7 mouse cellular contexts compared by ENCODE assay signal in genomic region chr11:107473137-107473820, GRCm38 (mm10). TPM values are rescaled to one million over a fixed set of nuclear protein-coding genes. Genes with fewer than 3 reads are reported as not detected.
DNase-seq lines count a peak whose midpoint lies in the region; ATAC-seq and TF ChIP-seq lines count a peak whose summit lies in the region.

No protein-coding gene starts in this region.

- WGBS in kidney, adult 2 months, result 23% methylated on average over 8 of the region's 8 CpGs
- WGBS in liver, embryonic 12.5 days (ENCODE audit: insufficient replicate concordance), result 16% methylated on average over 8 of the region's 8 CpGs

- no peak for TF ChIP-seq POLR2A in kidney, adult 2 months (IDR thresholded peaks at IDR 0.05; ENCODE audit: low read depth, low read length)

- peak; percentile 57 to 62 for DNase-seq in right cerebral cortex, adult 2 months (ENCODE audit: low spot score in 2 of 2)
- no peak for DNase-seq in right cerebral cortex, postnatal 25 days
- DNase-seq in embryo, embryonic 11.5 days (ENCODE audit: low read depth, low spot score), result peak; percentile 77
- peak; percentile 83 for DNase-seq in kidney, adult 2 months
- DNase-seq in skeletal muscle tissue, adult 2 months (ENCODE audit: low read depth, low spot score), result peak; percentile 80

- H3K27ac ChIP-seq in kidney, adult 2 months (ENCODE audit: insufficient read depth, low read depth, low read length), result no peak overlapping the region
- no peak overlapping the region for H3K27ac ChIP-seq in liver, embryonic 12.5 days

- no peak overlapping the region for H3K9ac ChIP-seq in liver, embryonic 12.5 days

- H3K4me3 ChIP-seq in kidney, adult 2 months (ENCODE audit: insufficient read depth, low read depth, low read length), result no peak overlapping the region
- H3K4me3 ChIP-seq in liver, embryonic 12.5 days, result no peak overlapping the region

- no peaks in the 10 kb centered on the region for H3K9me3 ChIP-seq in liver, embryonic 12.5 days (replicated peaks)

- ATAC-seq in activated CD4-positive, CD25-positive, alpha-beta regulatory T cell, adult 4 months, result peak; percentile 42
- no peak for ATAC-seq in liver, embryonic 12.5 days

- H3K4me2 ChIP-seq in liver, embryonic 12.5 days, result peak overlapping the region; percentile 38

- TF ChIP-seq CTCF in kidney, adult 2 months (conservative IDR thresholded peaks at IDR 0.05; ENCODE audit: insufficient read depth, insufficient read length, low read depth, low read length), result peak; percentile 66

- H3K36me3 ChIP-seq in kidney, adult 2 months (ENCODE audit: control insufficient read depth, insufficient read depth, low read length), result no peaks in the 10 kb centered on the region
- no peaks in the 10 kb centered on the region for H3K36me3 ChIP-seq in liver, embryonic 12.5 days

- H3K4me1 ChIP-seq in kidney, adult 2 months (ENCODE audit: control insufficient read depth, insufficient read depth, low read length), result peaks cover 1% of the 10 kb centered on the region; the same call in 1 of the 2 replicates
- peaks cover 26% of the 10 kb centered on the region for H3K4me1 ChIP-seq in liver, embryonic 12.5 days

- no peaks in the 10 kb centered on the region for H3K27me3 ChIP-seq in kidney, adult 2 months (replicated peaks; ENCODE audit: control insufficient read depth, insufficient read depth, low read length)
- H3K27me3 ChIP-seq in liver, embryonic 12.5 days (replicated peaks), result no peaks in the 10 kb centered on the region

RNA-seq across cellular contexts. Expression of gene Pitpnc1, which starts 2.8 kb away (rescaled TPM):
- 100 to 1,000 TPM; 101 to 116 TPM for polyA plus RNA-seq in activated CD4-positive, CD25-positive, alpha-beta regulatory T cell, adult 4 months (2017; shearing (Covaris generic))
- 15.0 and 18.5 TPM in 2 replicates for polyA plus RNA-seq in kidney, adult 2 months (2012; rRNA removed)
- 9.7 and 9.9 TPM in 2 replicates for polyA plus RNA-seq in liver, embryonic 12.5 days (2016; fragmentation: Nextera tagmentation; extraction: Ambion mirVana)

RNA-seq across cellular contexts. Expression of gene Psmd12, which starts 6.0 kb away (rescaled TPM):
- polyA plus RNA-seq in activated CD4-positive, CD25-positive, alpha-beta regulatory T cell, adult 4 months (2017; shearing (Covaris generic)), result 100 to 1,000 TPM; 121 to 141 TPM
- 15.1 and 19.9 TPM in 2 replicates for polyA plus RNA-seq in kidney, adult 2 months (2012; rRNA removed)
- 159 and 164 TPM in 2 replicates for polyA plus RNA-seq in liver, embryonic 12.5 days (2016; fragmentation: Nextera tagmentation; extraction: Ambion mirVana)
